Mouse (Mus musculus) duodenum, adult 2 months (tissue): Measurements from ENCODE around the gene Lipm. TPM values are rescaled to one million over a fixed set of nuclear protein-coding genes. Genes with fewer than 3 reads are reported as not detected.

Source experiments
- polyA plus RNA-seq: library from polyadenylated mRNA; depleted of rRNA; stranded (reverse); fragments of >200 nt; gene quantifications from 2 replicates; pipeline ENCODE4 v1.2.3, GENCODE M21; 2012; ENCODE audit warnings: low replicate concordance; rRNA removed

Lipm gene
- not detected in 2 replicates for polyA plus RNA-seq

DNA sequence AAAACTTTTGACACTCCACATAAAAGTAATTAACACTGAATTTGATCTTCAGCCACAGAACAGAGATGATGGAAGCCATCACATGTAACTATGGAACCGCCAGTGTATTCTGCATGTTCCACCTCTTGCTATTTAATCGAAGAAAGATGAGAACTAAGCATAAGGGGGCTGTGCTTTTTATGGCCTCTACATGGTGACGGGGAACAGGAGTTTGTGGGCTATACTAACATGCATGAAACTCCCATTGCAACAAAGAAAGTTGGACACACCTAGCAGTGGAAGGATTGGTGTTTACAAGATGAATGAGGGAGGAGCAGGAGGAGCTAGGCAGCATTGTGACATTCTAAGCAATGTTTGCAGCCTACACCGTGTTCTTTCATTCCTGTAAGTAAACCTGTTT lies at the start of gene Lipm:
Gene Lipm (plus strand): TSS at position 301 of the 400 bp plus-strand sequence.

DNA sequence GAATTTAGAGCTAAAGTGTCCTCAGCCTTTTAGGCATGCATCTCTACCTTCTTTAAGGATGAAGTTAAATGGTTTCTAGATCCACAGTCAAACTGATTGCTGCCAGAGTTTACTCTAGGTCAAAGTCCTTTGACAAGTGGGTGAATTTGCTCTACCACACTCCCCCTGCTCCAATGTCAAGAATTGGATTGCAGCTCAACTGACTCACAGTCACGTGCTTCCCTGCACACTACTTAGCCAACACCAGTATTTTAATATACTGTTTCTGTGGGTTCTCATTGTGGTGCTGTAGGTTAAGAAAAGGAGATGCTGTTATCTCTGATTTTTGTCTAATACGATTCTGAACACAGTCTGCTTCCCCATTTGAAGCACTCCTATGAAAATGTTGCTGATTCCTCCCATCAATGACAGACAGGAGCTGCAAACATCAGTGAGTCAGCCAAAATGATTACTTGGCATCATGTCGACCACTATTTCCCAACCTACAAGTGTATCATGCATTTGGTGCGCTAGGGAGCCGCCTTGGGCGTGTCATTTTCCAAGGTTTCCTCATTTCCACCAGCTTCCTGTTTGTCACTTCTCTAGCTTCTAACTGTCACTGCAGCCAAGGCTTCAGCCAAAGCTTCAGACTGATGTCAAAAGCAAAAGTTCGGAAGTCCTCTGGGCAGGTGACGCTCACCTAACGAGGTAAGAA lies 33.8 kb upstream of the Lipm start, which contains the start of gene Lipn:
Gene Lipn (plus strand): TSS at position 580 of the 694 bp plus-strand sequence.

DNA sequence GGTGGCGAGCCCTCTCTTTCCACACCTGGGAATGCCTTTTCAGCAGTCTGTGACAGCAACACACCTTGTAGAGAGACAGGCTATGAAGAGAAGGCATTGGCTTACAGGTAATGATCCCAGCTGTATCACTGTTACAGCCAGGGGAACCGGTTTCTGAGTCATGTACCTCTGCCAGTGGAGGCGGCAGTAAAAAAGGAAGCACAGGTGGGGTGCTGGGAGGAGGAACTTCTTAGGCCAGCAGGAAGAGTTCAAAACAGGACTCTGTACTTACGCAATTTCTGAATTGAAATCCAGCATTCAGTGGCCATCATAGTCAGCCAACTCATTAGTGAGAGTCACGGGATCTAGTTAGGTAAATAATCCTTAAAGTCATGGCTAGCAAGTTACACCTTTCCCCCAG lies 65.2 kb downstream of the Lipm start, which contains the start of gene Ankrd22:
Gene Ankrd22 (minus strand): TSS at position 163 of the 400 bp plus-strand sequence.

Other genes with a start within 250 kb of the Lipm start
- not detected in 2 replicates for gene Lipf, start 139.7 kb upstream of the Lipm start, polyA plus RNA-seq
- not detected in 2 replicates for gene Lipk, start 92.6 kb upstream of the Lipm start, polyA plus RNA-seq
- gene Lipn, start 33.6 kb upstream of the Lipm start, polyA plus RNA-seq: not detected in 2 replicates
- 0.32 TPM in 1 of 2 replicates, not detected in the other for gene Ankrd22, start 65.1 kb downstream of the Lipm start, polyA plus RNA-seq
- gene Stambpl1, start 91.3 kb downstream of the Lipm start, polyA plus RNA-seq: 3.4 and 4.3 TPM in 2 replicates
- 381 and 472 TPM in 2 replicates for gene Acta2, start 154.7 kb downstream of the Lipm start, polyA plus RNA-seq
- gene Fas, start 189.7 kb downstream of the Lipm start, polyA plus RNA-seq: 0.41 and 1.00 TPM in 2 replicates